Mouse (Mus musculus) urinary bladder, postnatal 36 days (tissue): ENCODE data around the gene Otor.

ENCODE experiments used
- DNase-seq, 2 experiments: peaks; one replicate each; pipeline ENCODE4 v3.0.0; 2022; ENCODE audit warnings: low spot score in 2 of 2, mixed read lengths in 1 of 2

The Otor gene

GRCm38 (mm10) chr2:143131098-143131646 lies 52.9 kb downstream of the Otor start:
- DNase-seq, result no peak
